Mouse (Mus musculus): ENCODE measurements around the gene Fbxo5. TPM values are rescaled to one million over a fixed set of nuclear protein-coding genes. Genes with fewer than 3 reads are reported as not detected.

Fbxo5 gene
- 75.5 and 79.6 TPM in 2 replicates for polyA plus RNA-seq (2015; fragmentation: Nextera tagmentation; extraction: Ambion mirVana)

- H3K27me3 ChIP-seq: no peaks in the 10 kb centered on the region
- peak within 1 kb of the TSS; percentile 87 for H3K4me3 ChIP-seq (replicated peaks)
- H3K4me1 ChIP-seq: peaks cover 38% of the 10 kb centered on the region
- peak within 1 kb of the TSS; percentile 91 for H3K4me2 ChIP-seq
- peaks cover 26% of the 10 kb centered on the region for H3K36me3 ChIP-seq
- no peaks in the 10 kb centered on the region for H3K9me3 ChIP-seq (replicated peaks)
- WGBS: under 1% methylated on average over 42 of the region's 42 CpGs
- peak; percentile 96 for ATAC-seq (replicated peaks; ENCODE audit: low FRiP score)
- H3K9ac ChIP-seq: peak within 1 kb of the TSS; percentile 74
- H3K27ac ChIP-seq: peak within 1 kb of the TSS; percentile 93
Observed at GRCm38 (mm10) chr10:5805243-5805730, at the start of gene Fbxo5. TSS of gene Fbxo5 (minus strand) at chr10:5805600.

DNA sequence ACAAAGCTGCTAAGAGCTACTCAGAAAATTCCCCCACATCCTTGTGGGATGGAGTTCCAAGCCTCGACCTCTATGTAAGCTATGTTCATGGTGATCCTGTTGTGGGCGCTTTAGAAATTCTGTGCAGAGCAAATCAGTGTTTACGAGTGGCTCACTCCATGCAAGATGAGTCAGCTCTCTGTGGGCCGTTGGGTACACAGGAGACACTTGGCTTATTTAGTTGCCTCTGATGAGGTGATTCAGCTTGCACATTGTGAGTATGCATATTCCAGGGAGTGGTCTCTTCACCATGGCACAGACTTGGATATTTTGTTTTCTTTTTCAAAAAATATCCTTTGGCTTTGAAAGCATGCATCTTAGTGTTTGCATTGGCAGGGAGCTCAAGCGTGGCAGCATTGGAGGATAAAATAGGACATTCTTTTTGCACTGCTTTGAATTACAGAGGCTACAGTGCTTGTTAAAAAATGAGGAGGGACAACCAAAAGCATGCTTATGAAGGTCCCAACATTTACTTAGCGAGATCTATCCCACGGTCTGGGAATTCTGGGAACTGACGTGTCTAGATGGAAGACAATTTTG, 48.0 kb upstream of the Fbxo5 start:
- H3K9me3 ChIP-seq (replicated peaks): no peaks in the 10 kb centered on the region
- H3K36me3 ChIP-seq: no peaks in the 10 kb centered on the region
- H3K4me2 ChIP-seq: no peak overlapping the region
- ATAC-seq (replicated peaks; ENCODE audit: low FRiP score): no peak
- H3K27me3 ChIP-seq: no peaks in the 10 kb centered on the region
- H3K9ac ChIP-seq: no peak overlapping the region
- WGBS: 84% methylated on average over 8 of the region's 8 CpGs
- no peak overlapping the region for H3K27ac ChIP-seq
- H3K4me1 ChIP-seq: no peaks in the 10 kb centered on the region
- H3K4me3 ChIP-seq (replicated peaks): no peak overlapping the region

- Histone ChIP-seq H3K27ac (no peak overlapping the region), H3K4me2 (no peak overlapping the region), H3K27me3 (no peaks in the 10 kb centered on the region), H3K4me3 (replicated peaks) (no peak overlapping the region), H3K36me3 (no peaks in the 10 kb centered on the region), H3K9me3 (replicated peaks) (no peaks in the 10 kb centered on the region), H3K9ac (no peak overlapping the region), H3K4me1 (no peaks in the 10 kb centered on the region)
- ATAC-seq (replicated peaks; ENCODE audit: low FRiP score): no peak
- WGBS: 30% methylated on average over 2 of the region's 2 CpGs
Observed at GRCm38 (mm10) chr10:5846939-5847338, 41.5 kb upstream of the Fbxo5 start.

DNA sequence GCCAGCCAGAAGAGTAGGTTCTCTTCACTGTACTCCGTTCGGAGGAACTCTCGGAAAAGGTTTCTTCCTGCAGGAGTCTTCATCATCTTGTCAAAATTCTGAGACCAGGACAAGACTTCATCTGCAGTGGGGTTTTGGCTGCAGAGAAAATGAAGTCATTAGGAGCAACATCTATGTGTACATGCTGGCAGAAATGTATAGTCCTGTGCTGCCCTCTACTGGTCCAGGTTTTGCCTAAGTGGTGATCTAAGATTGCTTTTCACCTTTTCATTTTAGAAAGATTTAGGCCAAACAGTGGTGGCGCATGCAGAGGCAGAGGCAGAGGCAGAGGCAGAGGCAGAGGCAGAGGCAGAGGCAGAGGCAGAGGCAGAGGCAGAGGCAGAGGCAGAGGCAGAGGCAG, 36.0 kb upstream of the Fbxo5 start:
- Histone ChIP-seq H3K4me1 (no peaks in the 10 kb centered on the region), H3K27me3 (no peaks in the 10 kb centered on the region), H3K9ac (no peak overlapping the region), H3K36me3 (no peaks in the 10 kb centered on the region), H3K9me3 (replicated peaks) (no peaks in the 10 kb centered on the region), H3K4me2 (no peak overlapping the region), H3K27ac (no peak overlapping the region), H3K4me3 (replicated peaks) (no peak overlapping the region)
- no peak for ATAC-seq (replicated peaks; ENCODE audit: low FRiP score)
- WGBS: 71% methylated on average over 4 of the region's 4 CpGs

- Histone ChIP-seq H3K27me3 (no peaks in the 10 kb centered on the region), H3K27ac (no peak overlapping the region), H3K9me3 (replicated peaks) (no peaks in the 10 kb centered on the region), H3K4me3 (replicated peaks) (no peak overlapping the region), H3K9ac (no peak overlapping the region), H3K4me2 (no peak overlapping the region), H3K36me3 (no peaks in the 10 kb centered on the region), H3K4me1 (peaks cover 20% of the 10 kb centered on the region)
- 75% methylated on average over 6 of the region's 6 CpGs for WGBS
- no peak for ATAC-seq (replicated peaks; ENCODE audit: low FRiP score)
Observed at GRCm38 (mm10) chr10:5826336-5827025, 21.1 kb upstream of the Fbxo5 start.

- Histone ChIP-seq H3K9ac (peak overlapping the region; percentile 95; the same call in 1 of the 2 replicates), H3K4me1 (peaks cover 20% of the 10 kb centered on the region), H3K4me3 (replicated peaks) (peak overlapping the region; percentile 95), H3K27me3 (no peaks in the 10 kb centered on the region), H3K36me3 (peaks cover 10% of the 10 kb centered on the region), H3K27ac (peak overlapping the region; percentile 94), H3K4me2 (peak overlapping the region; percentile 83), H3K9me3 (replicated peaks) (no peaks in the 10 kb centered on the region)
- WGBS: under 1% methylated on average over 3 of the region's 3 CpGs
- ATAC-seq (replicated peaks; ENCODE audit: low FRiP score): 0 out of 2 replicates have a peak, but pooled peaks have one; percentile 2
Observed at GRCm38 (mm10) chr10:5824779-5825178, 19.4 kb upstream of the Fbxo5 start.

DNA sequence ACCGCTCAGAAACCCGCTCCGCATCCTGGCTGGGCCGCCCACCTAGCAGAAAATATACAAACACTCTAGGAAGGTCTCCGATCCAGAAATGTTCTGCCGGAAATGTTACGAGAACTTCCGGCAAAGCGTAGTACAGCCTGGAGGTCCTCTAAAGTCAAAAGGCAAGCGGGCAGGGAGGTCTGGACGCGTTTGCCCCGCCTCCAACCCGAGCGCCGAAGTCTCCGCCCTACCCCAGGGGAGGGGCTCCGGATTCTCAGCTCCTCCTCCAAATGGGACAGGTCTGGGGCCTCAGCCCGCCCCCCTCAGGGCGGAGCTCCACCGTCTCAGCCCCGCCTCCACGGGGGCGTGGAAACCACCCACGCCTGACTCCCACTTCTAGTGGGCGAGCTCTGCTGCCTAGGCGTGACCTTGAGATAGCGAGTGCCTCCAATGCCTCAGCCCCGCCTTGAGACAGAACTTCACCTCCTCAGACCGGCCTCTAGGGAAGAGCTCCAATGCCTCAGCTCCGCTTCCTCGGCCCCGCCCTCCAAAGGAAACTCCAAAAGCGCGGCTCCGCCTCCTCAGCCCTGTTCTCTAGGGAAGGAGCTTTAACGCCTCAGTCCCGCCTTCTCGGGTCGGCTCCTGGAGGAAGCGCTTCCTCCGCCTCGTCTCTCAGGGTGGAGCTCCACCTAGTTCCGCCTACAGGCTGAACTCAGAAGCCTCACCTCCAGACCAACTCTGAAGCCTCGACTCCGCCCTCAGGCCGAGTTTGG, 18.5 kb upstream of the Fbxo5 start, which contains the start of gene Mtrf1l:
TSS of gene Mtrf1l (minus strand) at position 171 of the 752 bp plus-strand sequence.
- Histone ChIP-seq H3K27me3 (no peaks in the 10 kb centered on the region), H3K4me1 (peaks cover 20% of the 10 kb centered on the region), H3K4me2 (peak within 1 kb of the TSS; percentile 83), H3K27ac (peak within 1 kb of the TSS; percentile 94), H3K36me3 (peaks cover 19% of the 10 kb centered on the region), H3K9me3 (replicated peaks) (no peaks in the 10 kb centered on the region), H3K9ac (peak within 1 kb of the TSS; percentile 95), H3K4me3 (replicated peaks) (peak within 1 kb of the TSS; percentile 95)
- under 1% methylated on average over 47 of the region's 47 CpGs for WGBS
- peak; percentile 97 for ATAC-seq (replicated peaks; ENCODE audit: low FRiP score)

- Histone ChIP-seq H3K36me3 (peaks cover 25% of the 10 kb centered on the region), H3K4me2 (peak overlapping the region; percentile 83), H3K9ac (peak overlapping the region; percentile 95), H3K4me3 (replicated peaks) (peak overlapping the region; percentile 95), H3K27ac (peak overlapping the region; percentile 94), H3K4me1 (peaks cover 20% of the 10 kb centered on the region), H3K9me3 (replicated peaks) (no peaks in the 10 kb centered on the region), H3K27me3 (no peaks in the 10 kb centered on the region)
- peak; percentile 0 for ATAC-seq (replicated peaks; ENCODE audit: low FRiP score)
- 0% methylated on average over 28 of the region's 37 CpGs for WGBS
Observed at GRCm38 (mm10) chr10:5823291-5823739, 17.9 kb upstream of the Fbxo5 start.

- Histone ChIP-seq H3K27me3 (no peaks in the 10 kb centered on the region), H3K36me3 (peaks cover 70% of the 10 kb centered on the region), H3K4me3 (replicated peaks) (no peak overlapping the region), H3K9ac (no peak overlapping the region), H3K27ac (no peak overlapping the region), H3K9me3 (replicated peaks) (no peaks in the 10 kb centered on the region), H3K4me2 (no peak overlapping the region), H3K4me1 (peaks cover 12% of the 10 kb centered on the region)
- ATAC-seq (replicated peaks; ENCODE audit: low FRiP score): no peak
- 92% methylated on average over 3 of the region's 3 CpGs for whole genome bisulfite sequencing
Observed at GRCm38 (mm10) chr10:5818772-5819171, 13.4 kb upstream of the Fbxo5 start.

DNA sequence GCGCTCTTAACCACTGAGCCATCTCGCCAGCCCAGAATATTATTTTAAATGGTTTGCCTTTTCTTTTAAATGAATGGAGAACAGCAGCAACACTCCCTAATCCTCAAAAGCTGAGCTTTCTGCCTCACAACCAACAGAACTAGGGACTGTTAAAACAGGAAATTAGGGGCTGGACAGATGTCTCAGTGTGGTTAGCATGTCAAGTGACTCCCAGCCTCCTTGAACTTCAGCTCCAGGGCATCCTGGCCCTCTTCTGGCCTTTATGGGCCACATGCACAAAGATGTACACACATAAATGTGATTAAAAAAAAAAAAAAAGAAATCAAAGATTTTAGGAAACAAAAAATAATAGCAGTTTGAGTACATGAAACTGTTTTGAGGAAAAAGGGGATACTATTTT, 10.6 kb upstream of the Fbxo5 start:
- Histone ChIP-seq H3K9me3 (replicated peaks) (no peaks in the 10 kb centered on the region), H3K27me3 (no peaks in the 10 kb centered on the region), H3K4me3 (replicated peaks) (no peak overlapping the region), H3K9ac (no peak overlapping the region), H3K27ac (no peak overlapping the region), H3K4me2 (no peak overlapping the region), H3K36me3 (peaks cover 93% of the 10 kb centered on the region), H3K4me1 (no peaks in the 10 kb centered on the region)
- 100% methylated on average over 2 of the region's 2 CpGs for WGBS
- no peak for ATAC-seq (replicated peaks; ENCODE audit: low FRiP score)

DNA sequence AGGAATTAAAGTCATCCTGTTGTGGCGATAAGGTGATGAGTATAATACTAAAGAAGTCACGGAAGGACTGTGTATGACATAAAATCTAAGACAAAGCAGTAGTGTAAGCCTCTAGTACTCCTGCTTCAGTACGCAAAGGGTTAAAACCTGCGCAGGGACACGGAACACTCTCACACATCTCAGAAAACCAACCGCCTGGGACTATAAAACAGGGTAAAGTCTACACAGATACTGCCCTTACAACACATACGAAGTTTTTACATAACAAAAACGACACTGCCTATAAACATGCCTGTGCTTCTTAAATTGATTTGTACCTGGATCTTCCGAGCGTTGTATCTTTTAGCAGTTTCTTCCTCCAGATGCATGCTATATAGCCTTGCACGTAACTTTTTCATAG, 8.3 kb upstream of the Fbxo5 start:
- Histone ChIP-seq H3K27ac (no peak overlapping the region), H3K36me3 (peaks cover 81% of the 10 kb centered on the region), H3K9ac (no peak overlapping the region), H3K4me1 (no peaks in the 10 kb centered on the region), H3K9me3 (replicated peaks) (no peaks in the 10 kb centered on the region), H3K4me3 (replicated peaks) (no peak overlapping the region), H3K4me2 (no peak overlapping the region), H3K27me3 (no peaks in the 10 kb centered on the region)
- no peak for ATAC-seq (replicated peaks; ENCODE audit: low FRiP score)
- WGBS: 90% methylated on average over 11 of the region's 11 CpGs

DNA sequence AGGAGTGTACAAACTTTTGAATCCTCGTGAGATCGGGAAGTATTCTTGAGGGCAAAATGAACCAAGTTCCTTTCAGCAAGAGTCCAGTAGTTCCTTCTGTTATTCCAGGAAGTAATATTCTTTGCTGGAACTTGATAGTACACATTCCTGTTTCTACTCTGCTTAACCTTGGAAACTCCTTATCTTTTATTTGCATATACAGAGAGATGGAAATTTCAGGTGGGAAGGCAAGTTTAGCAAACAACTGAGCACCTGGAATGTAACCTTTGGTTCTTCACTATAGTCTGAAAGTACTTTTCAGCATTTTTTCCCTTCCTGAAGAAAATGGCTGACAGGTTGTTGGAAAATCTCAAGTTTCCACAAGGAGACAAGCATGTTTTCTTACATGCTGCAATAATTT, 2.3 kb upstream of the Fbxo5 start:
- WGBS: 58% methylated on average over 2 of the region's 2 CpGs
- H3K27ac ChIP-seq: peak overlapping the region; percentile 43
- H3K9ac ChIP-seq: no peak overlapping the region
- H3K27me3 ChIP-seq: no peaks in the 10 kb centered on the region
- peaks cover 22% of the 10 kb centered on the region for H3K36me3 ChIP-seq
- peaks cover 27% of the 10 kb centered on the region for H3K4me1 ChIP-seq
- ATAC-seq (replicated peaks; ENCODE audit: low FRiP score): no peak
- H3K9me3 ChIP-seq (replicated peaks): no peaks in the 10 kb centered on the region
- no peak overlapping the region for H3K4me2 ChIP-seq
- H3K4me3 ChIP-seq (replicated peaks): no peak overlapping the region
